Mouse (Mus musculus) stomach, postnatal 0 days (tissue): ENCODE measurements around the gene Ms4a14. TPM values are rescaled to one million over a fixed set of nuclear protein-coding genes. Genes with fewer than 3 reads are reported as not detected.
A peak's percentile ranks its signal among the peaks of the same experiment; 100 is the strongest.
"Not testable (repeated sequence)": the region's sequence is repeated elsewhere in the genome, so short reads cannot be mapped to it uniquely, and the experiment has no call there.

Experiments
- ATAC-seq: fragments of 200-750 bp; cut with Nextera tagmentation; 2 replicates; pipeline ENCODE4 v1.8.0; 2017; ENCODE audit not compliant: low FRiP score, low TSS enrichment
- DNase-seq: peaks from one replicate; pipeline ENCODE4 v3.0.0-alpha.2; 2016; ENCODE audit warnings: low spot score
- H3K27ac ChIP-seq: fragments of 300-500 bp; sonication (generic); replicated peaks from 2 replicates; pipeline ENCODE4 v1.5.1; 2014; ENCODE audit warnings: mild to moderate bottlenecking, control low read depth
- H3K27me3 ChIP-seq: fragments of 300-500 bp; sonication (generic); 2 replicates; pipeline ENCODE4 v1.6.1; 2014; ENCODE audit warnings: low read length; ENCODE audit not compliant: control insufficient read depth, insufficient read depth
- H3K36me3 ChIP-seq: fragments of 300-500 bp; sonication (generic); 2 replicates; pipeline ENCODE4 v1.6.1; 2014; ENCODE audit warnings: low read length, mixed read lengths; ENCODE audit not compliant: control insufficient read depth, insufficient read depth
- H3K4me1 ChIP-seq: fragments of 300-500 bp; sonication (generic); replicated peaks from 2 replicates; pipeline ENCODE4 v1.6.1; 2014; ENCODE audit warnings: antibody characterized with exemption; ENCODE audit not compliant: control insufficient read depth, insufficient read depth
- H3K4me2 ChIP-seq: fragments of 300-500 bp; sonication (generic); replicated peaks from 2 replicates; pipeline ENCODE4 v1.6.1; 2014; ENCODE audit warnings: low read depth, mild to moderate bottlenecking, control low read depth, moderate library complexity
- H3K4me3 ChIP-seq: fragments of 300-500 bp; sonication (generic); 2 replicates; pipeline ENCODE4 v1.5.1; 2014; ENCODE audit warnings: low read depth, low read length, control low read depth
- H3K9ac ChIP-seq: fragments of 300-500 bp; sonication (generic); 2 replicates; pipeline ENCODE4 v1.6.1; 2014; ENCODE audit warnings: mild to moderate bottlenecking, low read length, control low read depth, mixed read lengths
- H3K9me3 ChIP-seq: fragments of 300-500 bp; sonication (generic); 2 replicates; pipeline ENCODE4 v1.6.1; 2016; ENCODE audit warnings: low read length; ENCODE audit not compliant: control insufficient read depth
- CTCF ChIP-seq: IDR thresholded peaks from 2 replicates; pipeline ENCODE4 v1.5.1; 2016; ENCODE audit warnings: antibody characterized with exemption, low read depth, mild to moderate bottlenecking, moderate library complexity
- EP300 ChIP-seq: optimal IDR thresholded peaks from 2 replicates; pipeline ENCODE3; 2016; ENCODE audit warnings: antibody characterized with exemption
- WGBS: fragments of 180-500 bp; shearing (Covaris S2); extraction: QIAGEN DNeasy Blood & Tissue Kit; methylation state at CpG from one replicate; pipeline ENCODE4 v1.1.7; 2014; 5-methylcytosine and 5-hydroxymethylcytosine counted together
- polyA plus RNA-seq: library from polyadenylated mRNA; unstranded; fragments of >200 nt; fragmentation: Nextera tagmentation; extraction: Ambion mirVana; gene quantifications from 2 replicates; pipeline ENCODE4 v1.2.1, GENCODE M21; 2015

Gene Ms4a14
- polyA plus RNA-seq, 1 experiment from 2014 or later = 0.08 TPM

DNA sequence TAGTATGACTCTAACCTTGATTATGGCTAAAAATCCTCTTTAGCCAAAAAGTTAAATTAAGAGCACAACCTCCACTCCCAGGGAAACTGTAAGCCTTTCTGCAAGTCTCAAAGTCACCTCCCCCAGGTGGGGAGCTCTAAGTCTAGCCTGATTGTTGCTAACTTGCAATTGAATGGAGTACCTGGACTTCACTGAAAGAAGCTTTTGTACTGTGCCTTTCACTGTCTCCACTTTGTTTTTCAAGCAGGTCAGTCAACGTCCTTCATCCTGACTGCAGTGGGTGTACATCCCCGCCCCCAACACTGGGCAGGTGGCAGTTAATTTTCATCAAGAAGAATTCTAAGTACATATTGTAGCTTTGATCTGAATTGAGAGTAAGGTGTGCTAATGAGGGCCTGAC, 15.3 kb downstream of the Ms4a14 start:
- H3K27ac ChIP-seq = no peak overlapping the region
- 48% methylated on average over 2 of the region's 2 CpGs for WGBS
- no peaks in the 10 kb centered on the region for H3K4me1 ChIP-seq
- TF ChIP-seq CTCF (no peak), EP300 (no peak)
- H3K4me2 ChIP-seq = no peak overlapping the region
- ATAC-seq (no peak), DNase-seq (no peak)
- H3K27me3 ChIP-seq = no peaks in the 10 kb centered on the region
- no peaks in the 10 kb centered on the region for H3K9me3 ChIP-seq
- H3K9ac ChIP-seq = no peak overlapping the region
- H3K36me3 ChIP-seq = no peaks in the 10 kb centered on the region
- no peak overlapping the region for H3K4me3 ChIP-seq

DNA sequence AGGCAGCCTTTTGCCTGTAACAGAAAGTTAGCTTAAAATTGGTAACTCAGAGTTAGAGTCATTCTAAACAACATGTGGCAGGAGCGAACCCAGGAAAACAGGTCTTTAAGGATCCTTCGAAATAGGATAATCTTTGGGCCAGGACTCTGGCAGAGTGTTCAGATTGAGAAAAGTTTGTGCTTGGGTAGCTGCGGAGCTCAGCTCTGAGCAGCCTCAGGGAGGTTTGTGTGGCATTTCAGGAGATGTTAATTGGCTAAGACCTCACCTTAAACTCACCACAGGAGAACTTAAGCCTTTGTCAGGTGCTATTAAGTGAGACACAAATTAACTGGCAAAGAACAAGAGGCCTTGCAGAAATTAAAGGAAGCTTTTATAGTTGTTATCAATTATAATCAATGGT, 20.6 kb downstream of the Ms4a14 start:
- not testable (repeated sequence) for H3K27ac ChIP-seq, H3K36me3 ChIP-seq, DNase-seq, H3K4me3 ChIP-seq, H3K9ac ChIP-seq, H3K27me3 ChIP-seq, ATAC-seq, H3K9me3 ChIP-seq, H3K4me1 ChIP-seq
- WGBS = 18% methylated on average over 3 of the region's 3 CpGs
- H3K4me2 ChIP-seq = 0 out of 2 replicates have a peak overlapping the region, but pooled peaks have one; percentile 20

DNA sequence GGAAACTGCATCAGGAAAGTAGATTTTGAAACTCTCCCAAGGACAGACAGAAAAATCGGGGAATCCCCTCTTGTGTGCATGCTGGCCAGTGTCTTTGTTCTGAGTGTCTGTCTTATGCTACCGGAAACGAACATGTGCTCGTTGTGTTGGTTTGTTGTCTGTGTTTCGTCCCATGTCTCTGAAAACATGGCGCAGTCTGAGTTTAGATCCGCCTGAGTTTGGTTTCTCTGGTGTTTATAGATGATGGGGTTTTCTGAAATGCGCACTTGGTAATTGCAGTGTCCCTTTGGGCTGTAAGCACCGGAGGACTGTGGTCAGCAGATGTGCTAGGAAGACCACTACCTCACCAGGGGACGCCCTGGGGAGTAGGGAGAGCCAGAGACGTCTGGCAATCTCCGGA, 21.3 kb downstream of the Ms4a14 start:
- H3K9me3 ChIP-seq = no peaks in the 10 kb centered on the region
- peak overlapping the region; percentile 59 for H3K9ac ChIP-seq
- H3K27me3 ChIP-seq = no peaks in the 10 kb centered on the region
- WGBS = 4% methylated on average over 12 of the region's 12 CpGs
- no peak for ATAC-seq
- H3K4me1 ChIP-seq = no peaks in the 10 kb centered on the region
- peak; percentile 43 for DNase-seq
- no peak for TF ChIP-seq CTCF
- no peak for TF ChIP-seq EP300
- H3K4me2 ChIP-seq = peak overlapping the region; percentile 58
- no peaks in the 10 kb centered on the region for H3K36me3 ChIP-seq
- H3K4me3 ChIP-seq = peak overlapping the region; percentile 39
- peak overlapping the region; percentile 76 for H3K27ac ChIP-seq

DNA sequence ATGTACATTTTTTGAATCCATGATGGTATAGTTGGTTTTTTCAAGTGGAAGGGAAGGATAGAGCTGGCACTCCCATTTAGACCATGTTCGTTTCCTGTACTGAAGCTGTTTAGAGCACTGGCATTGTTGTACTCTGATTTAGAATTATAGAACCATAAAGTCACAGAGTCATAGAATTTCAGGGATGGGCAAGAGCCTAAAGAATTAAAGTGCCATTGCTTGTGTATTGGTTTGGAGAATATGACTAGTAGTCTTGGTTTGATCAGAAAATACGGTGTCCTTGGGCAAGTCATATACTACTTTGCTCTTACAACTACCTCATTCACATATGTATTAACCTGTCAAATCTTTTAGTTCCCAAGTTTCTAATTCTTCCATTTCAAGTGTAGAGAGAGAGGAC, 30.5 kb downstream of the Ms4a14 start, which contains the start of gene Ms4a5:
Ms4a5 (minus strand) TSS at position 101 of the 400 bp plus-strand sequence.
- Histone ChIP-seq H3K9me3 (no peaks in the 10 kb centered on the region), H3K9ac (no peak within 1 kb of the TSS), H3K36me3 (no peaks in the 10 kb centered on the region), H3K27me3 (no peaks in the 10 kb centered on the region), H3K4me1 (no peaks in the 10 kb centered on the region), H3K4me3 (no peak within 1 kb of the TSS), H3K27ac (no peak within 1 kb of the TSS), H3K4me2 (no peak within 1 kb of the TSS)
- TF ChIP-seq CTCF = no peak
- no peak for TF ChIP-seq EP300
- 84% methylated on average over 2 of the region's 2 CpGs for WGBS
- ATAC-seq (no peak), DNase-seq (no peak)

DNA sequence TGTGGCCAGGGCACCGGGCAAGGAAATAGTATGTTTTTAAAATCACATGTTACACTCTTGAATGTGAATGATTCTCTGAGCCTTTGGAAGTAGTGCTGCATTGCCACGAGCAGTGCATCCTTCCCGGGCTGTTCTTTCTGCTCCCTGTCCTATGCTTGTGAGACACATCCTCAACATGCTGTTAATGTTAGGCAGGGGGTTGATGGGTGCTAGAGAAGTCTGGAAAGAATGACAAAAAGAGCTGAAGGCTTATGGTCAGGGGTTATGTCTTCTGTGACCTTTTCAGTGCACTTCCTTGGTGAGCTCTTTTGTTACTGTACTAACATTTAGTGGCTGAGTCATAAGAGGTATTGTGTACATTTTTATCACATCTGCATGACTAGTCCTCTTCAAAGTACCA, 34.0 kb downstream of the Ms4a14 start:
- Histone ChIP-seq H3K4me3 (no peak overlapping the region), H3K9ac (no peak overlapping the region), H3K9me3 (no peaks in the 10 kb centered on the region), H3K4me2 (no peak overlapping the region), H3K27me3 (no peaks in the 10 kb centered on the region), H3K36me3 (no peaks in the 10 kb centered on the region), H3K4me1 (no peaks in the 10 kb centered on the region), H3K27ac (no peak overlapping the region)
- 75% methylated on average over 3 of the region's 3 CpGs for whole genome bisulfite sequencing
- DNase-seq (no peak), ATAC-seq (no peak)
- TF ChIP-seq EP300 (no peak), CTCF (no peak)

DNA sequence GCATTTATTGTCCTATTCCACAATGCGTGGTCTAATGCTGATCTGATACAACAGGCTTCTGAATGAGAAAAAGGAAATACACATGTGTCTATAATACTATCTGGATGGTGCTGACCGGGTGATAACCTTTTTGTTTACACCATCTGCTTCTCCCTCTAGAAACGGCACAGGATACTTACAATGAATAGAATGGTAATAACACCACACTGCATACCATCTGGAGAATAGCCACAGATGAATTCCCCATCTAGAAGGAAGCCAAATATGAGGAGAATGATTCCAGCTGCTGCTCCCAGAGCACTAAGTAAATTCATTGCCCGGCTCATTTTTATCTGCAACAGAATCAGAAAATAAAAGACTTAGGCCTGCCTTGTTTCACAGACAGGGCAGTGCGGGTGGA, 37.8 kb downstream of the Ms4a14 start:
- Histone ChIP-seq H3K36me3 (no peaks in the 10 kb centered on the region), H3K4me3 (no peak overlapping the region), H3K9me3 (no peaks in the 10 kb centered on the region), H3K27me3 (no peaks in the 10 kb centered on the region), H3K27ac (no peak overlapping the region), H3K9ac (no peak overlapping the region), H3K4me1 (no peaks in the 10 kb centered on the region), H3K4me2 (no peak overlapping the region)
- WGBS = 10% methylated on average over 5 of the region's 5 CpGs
- ATAC-seq (no peak), DNase-seq (no peak)
- TF ChIP-seq CTCF (no peak), EP300 (no peak)
